Mouse (Mus musculus) bone marrow, adult 2 months (tissue): ENCODE measurements at regions not wholly inside any gene's neighbourhood (a gene's known extent, or its start where the extent isn't known, plus 50 kb on each side); places are given as distances from the start of the nearest gene placed in this dataset.
A peak's percentile ranks its signal among the peaks of the same experiment; 100 is the strongest.

Source experiments
- H3K27ac ChIP-seq: fragments of 200-500 bp; 2 replicates; pipeline ENCODE4 v1.5.1; 2012; ENCODE audit warnings: low read depth, mild to moderate bottlenecking, control low read depth, inconsistent platforms, low read length; ENCODE audit not compliant: control insufficient read depth, poor library complexity, insufficient read depth
- H3K4me1 ChIP-seq: fragments of 200-500 bp; 2 replicates; pipeline ENCODE4 v1.6.1; 2011; ENCODE audit warnings: low read length; ENCODE audit not compliant: control insufficient read depth, insufficient read depth
- H3K4me3 ChIP-seq: fragments of 200-500 bp; replicated peaks from 2 replicates; pipeline ENCODE3; 2011; ENCODE audit warnings: mild to moderate bottlenecking, low read depth, low read length, control low read depth; ENCODE audit not compliant: control insufficient read depth
- CTCF ChIP-seq: fragments of 200-500 bp; IDR thresholded peaks from 2 replicates; pipeline ENCODE4 v1.5.1; 2011; ENCODE audit warnings: low read length, control low read depth; ENCODE audit not compliant: control insufficient read depth, insufficient read depth
- POLR2A ChIP-seq: fragments of 200-500 bp; IDR thresholded peaks from 2 replicates; pipeline ENCODE4 v1.6.1; 2011; ENCODE audit warnings: low read depth, mild to moderate bottlenecking, control low read depth, low read length, borderline replicate concordance; ENCODE audit not compliant: control insufficient read depth
- WGBS: fragments of 180-500 bp; shearing (Covaris S2); methylation state at CpG from one replicate; pipeline ENCODE4 v1.1.7; 2018; 5-methylcytosine and 5-hydroxymethylcytosine counted together

DNA sequence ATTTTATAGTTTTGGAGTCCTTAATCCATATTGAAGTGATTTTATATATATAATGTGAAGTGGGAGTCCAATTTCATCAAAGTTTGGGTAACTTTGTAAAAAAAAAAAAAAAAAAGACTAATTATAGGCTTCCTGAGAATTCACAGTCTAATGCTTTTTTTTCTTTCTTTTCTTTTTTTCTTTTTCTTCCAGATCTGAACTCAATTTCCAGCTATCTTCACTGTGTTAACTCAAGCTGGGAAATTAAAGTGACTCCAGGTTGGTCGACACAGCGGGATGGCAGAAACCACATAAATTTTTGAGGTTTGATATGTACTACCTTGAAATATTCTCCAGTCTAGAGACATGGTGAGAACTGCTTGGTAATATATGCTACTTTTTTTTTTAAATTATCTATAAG, 385.7 kb upstream of the Pkdcc start:
- WGBS, result 77% methylated on average over 2 of the region's 2 CpGs
- TF ChIP-seq POLR2A (no peak), CTCF (no peak)

DNA sequence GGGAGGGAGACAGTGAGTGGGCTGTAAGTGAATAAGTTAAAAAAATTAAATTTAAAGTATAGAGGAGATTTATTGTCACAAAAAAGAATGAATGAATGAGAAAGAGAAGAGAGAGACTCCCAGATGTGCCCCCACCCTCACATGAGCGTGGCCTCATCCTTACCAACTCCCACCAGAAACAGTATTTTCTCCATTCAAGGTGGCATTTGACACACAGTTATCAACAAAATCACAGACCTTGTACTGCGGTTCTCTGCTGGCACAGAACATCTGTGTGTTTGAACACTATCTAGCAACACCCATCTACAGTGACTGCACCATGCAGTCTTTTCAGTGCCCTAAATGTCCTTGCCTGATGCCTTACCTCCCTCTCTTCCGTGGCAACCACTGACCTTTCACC, 380.9 kb upstream of the Pkdcc start:
- TF ChIP-seq CTCF, result no peak
- TF ChIP-seq POLR2A, result no peak
- 74% methylated on average over 3 of the region's 3 CpGs for WGBS
- Histone ChIP-seq H3K27ac (no peak overlapping the region), H3K4me3 (no peak overlapping the region), H3K4me1 (no peaks in the 10 kb centered on the region)

More for the DNA sequence above, 385.7 kb upstream of the Pkdcc start:
- H3K4me1 ChIP-seq, result no peaks in the 10 kb centered on the region
- H3K27ac ChIP-seq, result no peak overlapping the region
- H3K4me3 ChIP-seq, result no peak overlapping the region

DNA sequence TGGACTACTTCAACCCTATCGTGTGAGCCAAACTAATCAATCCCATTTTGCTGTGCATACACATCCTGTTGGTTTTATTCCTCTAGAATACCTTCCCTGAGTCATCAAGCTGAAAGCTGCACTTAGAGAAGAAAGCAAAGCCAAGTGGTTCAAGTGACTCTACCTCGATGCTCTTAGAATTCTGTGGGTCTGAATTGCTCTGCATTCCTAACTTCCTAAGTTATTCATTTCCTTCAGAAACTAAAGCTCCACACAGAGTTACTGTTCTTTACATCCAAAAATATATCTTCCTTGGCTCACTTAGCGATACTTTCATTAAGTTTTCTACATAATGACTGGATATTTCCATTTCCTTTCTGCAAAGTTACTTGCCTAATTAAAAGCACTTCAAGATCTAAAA, 379.0 kb upstream of the Pkdcc start:
- WGBS, result 69% methylated on average over 3 of the region's 3 CpGs
- Histone ChIP-seq H3K4me1 (no peaks in the 10 kb centered on the region), H3K4me3 (no peak overlapping the region), H3K27ac (no peak overlapping the region)
- TF ChIP-seq POLR2A (no peak), CTCF (no peak)

DNA sequence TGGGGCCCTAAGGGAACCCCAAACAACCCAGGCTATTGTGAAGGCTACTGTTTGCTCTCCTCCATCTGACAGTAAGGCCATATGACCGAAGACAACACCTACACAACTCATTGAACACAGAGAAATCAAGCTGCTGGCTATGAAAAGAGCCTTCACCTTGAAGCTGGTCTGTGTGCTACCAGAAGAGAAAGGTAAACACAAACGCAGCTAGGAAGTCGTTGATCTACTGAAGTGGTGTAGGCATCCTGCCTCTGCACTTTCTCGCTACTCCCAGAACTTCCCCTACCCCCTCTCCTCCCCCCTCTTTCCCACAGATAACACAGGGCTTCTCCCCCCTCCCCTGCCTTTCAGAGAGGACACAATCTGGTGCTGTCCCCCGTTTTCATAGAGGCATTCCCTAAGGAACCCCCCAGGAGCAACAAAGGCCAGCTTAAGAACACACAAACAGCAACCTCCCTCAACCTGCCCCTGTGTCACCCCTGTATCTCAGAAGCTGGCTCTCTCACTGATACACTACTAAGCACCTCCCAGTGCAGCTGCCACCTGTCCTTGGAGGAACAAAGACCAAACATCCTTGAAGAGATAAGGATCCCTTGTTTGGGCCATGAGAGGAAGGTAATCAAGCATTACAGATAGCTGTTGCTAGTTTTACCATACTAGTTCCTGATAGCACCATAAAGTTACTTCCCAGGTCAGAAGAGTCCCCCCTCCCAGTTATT, 368.2 kb upstream of the Pkdcc start:
- WGBS, result 33% methylated on average over 5 of the region's 5 CpGs
- Histone ChIP-seq H3K4me3 (no peak overlapping the region), H3K4me1 (no peaks in the 10 kb centered on the region), H3K27ac (no peak overlapping the region)
- no peak for TF ChIP-seq CTCF
- no peak for TF ChIP-seq POLR2A

DNA sequence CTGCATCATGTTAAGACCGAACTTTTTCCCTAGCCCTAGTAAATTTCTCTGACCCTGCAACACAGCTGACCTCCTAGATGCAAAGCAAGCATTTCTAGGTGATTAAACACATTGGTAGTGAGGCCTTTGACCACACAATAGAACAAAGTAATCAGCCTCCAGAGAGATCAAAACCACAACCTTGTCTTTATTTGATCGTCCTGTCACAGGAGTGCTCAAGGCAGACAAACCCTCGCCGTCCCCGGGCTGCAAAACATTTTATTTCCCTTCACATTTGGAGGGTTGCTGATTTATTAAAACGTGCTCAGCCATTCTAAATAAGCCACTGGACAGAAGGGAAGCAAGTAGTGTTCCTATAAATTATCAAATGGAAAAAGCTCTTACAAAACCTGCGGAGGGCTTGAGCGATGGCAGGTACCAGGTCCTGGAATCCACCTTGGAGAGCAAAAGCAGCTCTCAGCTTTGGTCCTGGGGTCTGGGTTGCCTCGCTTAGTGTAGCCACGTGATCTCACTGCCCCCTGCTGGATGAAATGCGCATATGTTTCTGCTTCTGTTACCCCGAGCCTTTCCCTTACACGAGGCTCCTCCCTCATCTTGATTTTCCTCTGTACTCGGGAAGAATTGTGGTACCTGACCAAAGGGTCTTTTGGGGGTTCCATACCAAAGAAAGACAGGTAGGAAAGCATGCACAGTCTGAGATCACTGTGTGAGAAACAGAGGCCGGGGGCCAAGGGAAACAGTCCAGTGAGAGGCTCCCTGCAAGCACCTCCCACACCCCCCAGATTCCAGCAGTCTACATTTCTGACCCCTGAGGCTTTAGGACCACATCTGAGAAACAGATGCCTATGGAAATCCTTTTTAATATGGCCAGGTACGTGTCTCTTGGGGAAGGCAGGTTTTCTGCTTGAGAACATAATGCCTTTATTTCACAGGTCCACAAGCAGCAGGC, 357.6 kb upstream of the Pkdcc start:
- H3K4me1 ChIP-seq, result no peaks in the 10 kb centered on the region
- 30% methylated on average over 16 of the region's 16 CpGs for WGBS
- H3K27ac ChIP-seq, result no peak overlapping the region
- H3K4me3 ChIP-seq, result no peak overlapping the region
- TF ChIP-seq CTCF (peak; percentile 64), POLR2A (no peak)

DNA sequence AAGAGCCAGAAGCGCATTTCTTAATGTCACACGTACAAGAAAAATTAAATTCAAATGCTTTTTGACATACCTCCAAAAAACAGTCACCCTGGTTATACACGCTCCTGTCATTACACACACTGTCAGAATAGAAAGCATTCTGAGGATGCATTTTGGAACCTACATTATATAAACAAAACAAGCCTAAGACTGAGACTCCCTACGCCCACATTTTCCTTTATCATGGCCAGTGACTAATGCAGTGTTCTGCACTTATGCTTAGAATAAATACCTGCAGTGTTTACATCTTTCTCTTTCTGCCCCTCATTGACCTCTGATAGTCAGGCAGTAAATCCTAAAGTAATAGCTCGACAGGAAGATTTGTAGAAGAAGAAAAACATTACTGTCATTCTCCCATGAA, 354.7 kb upstream of the Pkdcc start:
- TF ChIP-seq CTCF, result no peak
- TF ChIP-seq POLR2A, result no peak
- 77% methylated on average over 5 of the region's 5 CpGs for WGBS
- no peak overlapping the region for H3K27ac ChIP-seq
- H3K4me1 ChIP-seq, result no peaks in the 10 kb centered on the region
- no peak overlapping the region for H3K4me3 ChIP-seq

DNA sequence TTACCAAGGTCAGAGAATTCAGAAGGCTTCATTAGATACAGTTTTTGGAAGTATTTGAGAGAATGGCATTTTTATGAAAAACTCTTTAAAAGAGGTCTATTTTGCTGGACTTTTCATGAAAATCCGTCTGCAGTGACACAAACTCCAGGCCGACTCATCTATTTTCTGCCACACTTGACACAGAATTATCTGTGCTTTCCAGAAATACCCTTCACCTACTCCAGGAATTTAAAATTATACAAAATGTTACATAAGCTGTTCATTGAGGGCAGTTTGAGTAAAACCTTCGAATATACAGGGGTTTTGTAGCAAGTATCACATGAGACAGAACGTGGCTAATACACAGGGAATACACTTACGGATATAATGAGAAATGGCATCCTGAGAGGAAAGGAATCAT, 354.1 kb upstream of the Pkdcc start:
- no peaks in the 10 kb centered on the region for H3K4me1 ChIP-seq
- H3K27ac ChIP-seq, result no peak overlapping the region
- TF ChIP-seq CTCF, result no peak
- no peak for TF ChIP-seq POLR2A
- 74% methylated on average over 5 of the region's 5 CpGs for WGBS
- no peak overlapping the region for H3K4me3 ChIP-seq

DNA sequence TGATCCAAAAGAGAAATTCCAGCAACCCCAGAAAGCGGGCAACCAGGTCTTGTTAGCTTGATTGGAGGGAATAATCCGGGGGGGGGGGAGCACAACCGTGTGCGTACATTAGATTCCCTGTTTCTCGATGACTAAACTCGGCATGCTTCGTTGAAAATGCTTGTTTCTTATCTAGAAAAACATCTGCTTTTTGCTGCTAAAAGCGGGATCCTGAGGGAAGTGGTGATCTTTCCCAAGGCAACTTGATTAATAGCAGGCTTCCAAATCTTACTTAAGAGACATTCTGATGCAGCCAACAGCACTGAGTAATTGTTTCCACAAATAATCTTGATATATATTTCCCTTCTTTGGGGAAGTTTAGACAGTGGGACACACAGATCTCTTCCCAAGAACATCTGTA, 338.0 kb upstream of the Pkdcc start:
- Histone ChIP-seq H3K27ac (no peak overlapping the region), H3K4me1 (no peaks in the 10 kb centered on the region), H3K4me3 (no peak overlapping the region)
- TF ChIP-seq POLR2A (no peak), CTCF (no peak)
- WGBS, result 45% methylated on average over 8 of the region's 8 CpGs

DNA sequence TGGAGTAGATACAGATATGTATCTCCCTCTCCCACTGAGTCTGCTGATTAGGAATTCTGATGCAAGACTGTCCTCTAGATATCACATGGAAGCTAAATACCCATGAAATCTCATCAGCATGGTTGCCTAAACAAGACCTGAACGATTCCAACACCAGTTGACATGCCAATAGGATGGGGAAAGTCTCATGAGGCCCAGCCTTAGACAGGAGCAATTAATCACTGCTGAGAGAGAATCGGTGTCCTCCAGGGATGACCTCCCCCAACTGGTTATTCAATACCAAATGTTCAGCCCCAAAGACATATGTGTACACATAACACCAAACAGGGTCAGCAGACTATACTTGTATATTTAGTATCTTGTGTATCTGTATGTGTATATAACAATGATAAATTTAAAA, 314.5 kb upstream of the Pkdcc start:
- WGBS, result 71% methylated on average over 2 of the region's 2 CpGs
- Histone ChIP-seq H3K4me1 (no peaks in the 10 kb centered on the region), H3K27ac (no peak overlapping the region), H3K4me3 (no peak overlapping the region)
- TF ChIP-seq CTCF (no peak), POLR2A (no peak)
